Mouse (Mus musculus): ENCODE data around the gene Samd4.
"Not testable (repeated sequence)": the region's sequence is repeated elsewhere in the genome, so short reads cannot be mapped to it uniquely, and the experiment has no call there.

The Samd4 gene

DNA sequence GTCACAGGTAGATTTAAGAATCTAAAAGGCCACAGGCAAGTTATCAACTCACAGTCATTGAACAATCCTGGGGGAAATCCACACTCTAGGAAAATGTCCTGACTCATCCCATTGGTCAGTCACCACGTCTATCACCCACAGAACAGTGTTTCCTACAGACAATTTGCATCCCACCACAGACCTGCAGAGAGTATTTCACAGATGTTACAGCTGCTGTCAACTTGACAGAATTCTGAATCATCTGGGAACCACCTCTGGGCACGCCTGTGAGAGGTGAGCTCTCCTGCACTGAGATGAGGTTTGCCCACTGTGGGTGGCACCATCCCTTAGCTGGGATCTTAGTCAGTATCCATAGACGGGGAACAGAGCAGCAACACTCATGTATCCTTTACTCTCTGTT, 224.8 kb downstream of the Samd4 start:
- no peak for DNase-seq (ENCODE audit: extremely low spot score)

DNA sequence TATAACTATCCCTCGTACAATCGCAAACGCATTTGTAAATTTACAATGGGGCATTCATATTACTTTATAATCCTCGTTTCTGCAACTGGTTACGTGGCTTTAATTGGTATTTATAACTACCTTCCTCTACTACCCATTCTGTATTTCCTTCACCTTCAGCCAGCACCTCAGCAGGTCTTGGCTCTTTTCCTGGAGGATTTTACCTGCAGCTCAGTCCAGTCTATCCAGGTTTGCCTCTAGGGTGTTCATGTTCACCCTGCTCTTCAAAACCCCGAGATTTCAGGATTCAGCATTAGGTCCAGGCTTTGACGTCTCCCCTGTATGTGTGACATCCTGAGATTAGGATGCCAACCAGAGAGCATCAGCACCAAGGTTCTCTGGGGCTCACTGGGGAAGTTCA, 227.7 kb downstream of the Samd4 start:
- not testable (repeated sequence) for DNase-seq (ENCODE audit: extremely low spot score)

DNA sequence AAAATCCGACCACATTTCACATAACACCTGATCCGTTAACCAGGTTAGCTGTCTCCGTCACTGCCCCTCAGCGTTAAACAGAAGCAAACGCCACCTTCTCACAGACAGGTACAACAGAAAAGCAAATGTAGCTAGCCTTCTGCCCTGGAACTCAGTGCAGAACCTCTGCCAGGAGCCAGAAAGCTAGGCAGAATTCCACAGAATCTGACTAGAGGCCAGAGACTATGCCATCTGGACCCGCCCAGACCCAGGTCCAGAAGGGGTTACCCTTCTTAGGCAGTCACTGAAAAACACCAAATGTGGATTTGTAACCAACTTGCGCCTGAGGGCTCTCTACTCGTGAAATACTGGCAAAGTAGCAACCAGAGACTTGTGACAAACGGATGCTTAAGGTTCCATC, 228.7 kb downstream of the Samd4 start:
- DNase-seq (ENCODE audit: extremely low spot score): no peak

DNA sequence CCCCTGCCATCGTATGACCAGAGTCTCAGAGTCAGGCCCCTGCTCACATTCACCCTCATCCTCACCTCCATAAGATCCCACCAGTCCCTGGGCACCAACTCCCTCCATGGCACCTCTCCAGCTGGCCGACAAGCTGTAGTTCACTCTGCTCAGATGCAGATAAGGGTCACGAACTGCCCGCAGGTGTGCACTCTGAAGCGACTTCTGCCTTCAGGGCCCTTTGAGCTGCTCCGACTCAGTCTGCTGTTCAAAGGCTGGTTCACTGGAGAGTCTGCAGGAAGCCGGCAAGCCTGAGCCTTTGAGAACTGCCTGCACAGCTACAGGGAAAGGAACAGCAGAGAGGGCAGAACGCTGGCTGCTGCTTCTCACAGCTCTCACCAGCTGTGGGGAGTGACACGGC, 232.5 kb downstream of the Samd4 start:
- no peak for DNase-seq (ENCODE audit: extremely low spot score)

DNA sequence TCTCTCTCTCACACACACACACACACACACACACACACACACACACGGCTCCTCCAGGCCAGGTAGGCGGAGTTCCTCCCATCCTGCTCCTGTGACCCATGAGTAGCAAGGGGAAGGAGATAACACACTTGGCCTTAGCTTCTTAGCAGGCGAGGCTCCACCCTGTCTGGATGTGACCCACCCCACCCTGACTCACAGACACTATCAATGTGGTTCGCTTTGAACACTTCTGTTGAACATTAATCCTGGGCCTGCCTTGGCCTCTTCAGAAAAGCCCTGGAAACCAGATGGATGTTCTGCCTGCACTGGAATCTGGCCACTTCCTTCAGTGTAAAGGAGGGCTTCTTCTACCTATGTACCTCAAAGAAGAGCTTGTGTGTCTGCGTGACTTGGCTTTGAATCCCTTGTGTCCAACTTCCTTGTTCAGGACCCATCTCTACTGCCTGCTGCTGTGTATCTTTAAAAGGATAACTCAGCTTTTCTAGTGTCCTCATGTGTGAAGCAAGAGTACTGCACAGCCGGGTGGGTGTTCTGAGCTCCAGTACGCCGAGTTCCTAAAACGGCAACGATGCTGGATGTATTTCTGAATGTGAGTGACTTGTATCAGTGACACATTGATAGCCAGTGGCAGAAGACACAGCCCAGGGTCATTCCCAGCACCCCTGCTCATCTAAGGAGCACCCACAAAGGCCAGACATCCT, 233.6 kb downstream of the Samd4 start:
- no peak for DNase-seq (ENCODE audit: extremely low spot score)

DNA sequence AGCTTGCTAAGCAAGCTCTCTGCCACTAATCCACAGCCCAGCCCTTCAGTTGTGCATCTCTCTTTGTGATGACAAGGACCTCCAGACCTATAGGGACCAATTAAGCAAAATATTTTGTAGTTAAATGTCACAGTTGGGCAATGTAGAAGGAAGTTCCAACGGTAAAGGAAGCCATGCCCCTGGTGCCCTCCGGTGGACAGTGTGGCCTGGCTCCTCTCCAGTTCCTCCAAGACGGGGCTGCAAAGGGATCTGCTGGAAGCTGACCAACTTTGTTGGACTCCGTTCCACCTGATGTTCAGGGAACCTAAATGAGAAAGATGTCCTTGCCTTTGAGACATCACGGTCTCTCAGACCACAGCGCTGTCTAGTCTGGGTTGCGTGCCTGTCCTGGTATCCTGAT, 234.9 kb downstream of the Samd4 start:
- no peak for DNase-seq (ENCODE audit: extremely low spot score)

DNA sequence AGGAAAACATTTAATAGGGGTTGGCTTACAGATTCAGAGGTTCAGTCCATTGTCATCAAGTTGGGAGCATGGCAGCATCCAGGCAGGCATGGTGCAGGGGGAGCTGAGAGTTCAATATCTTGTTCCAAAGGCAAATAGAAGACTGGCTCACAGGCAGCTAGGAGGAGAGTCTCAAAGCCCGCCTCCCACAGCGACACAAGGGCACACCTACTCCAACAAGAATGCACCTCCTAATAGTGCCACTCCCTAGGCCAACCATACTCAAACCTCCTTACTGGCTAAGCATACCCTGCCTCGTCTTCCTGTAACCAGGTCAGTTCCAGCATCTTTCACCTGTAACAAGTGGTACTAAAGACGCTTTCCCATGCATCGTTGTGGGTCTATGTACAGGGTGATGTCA, 245.3 kb downstream of the Samd4 start:
- no peak for DNase-seq (ENCODE audit: extremely low spot score)

DNA sequence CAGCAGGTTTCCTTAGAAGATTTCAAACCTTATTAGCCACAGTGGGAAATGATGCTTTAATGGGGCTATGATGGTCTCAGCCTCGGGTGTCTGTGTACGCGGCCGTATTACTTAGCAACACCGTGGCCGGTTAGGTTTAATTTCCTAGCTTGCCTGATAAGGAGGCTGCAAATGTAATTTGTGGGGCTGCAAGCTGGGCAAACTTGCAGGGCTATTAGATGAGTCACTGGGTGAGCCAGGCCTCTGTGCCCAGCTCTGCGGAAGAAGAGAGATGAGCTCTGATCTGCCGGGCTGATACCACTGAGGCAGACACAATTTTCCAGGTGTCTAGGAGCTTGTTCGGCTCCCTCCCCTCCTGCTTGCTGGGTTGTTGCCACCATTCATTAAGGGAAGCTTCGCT, 251.3 kb downstream of the Samd4 start:
- DNase-seq (ENCODE audit: extremely low spot score): no peak

DNA sequence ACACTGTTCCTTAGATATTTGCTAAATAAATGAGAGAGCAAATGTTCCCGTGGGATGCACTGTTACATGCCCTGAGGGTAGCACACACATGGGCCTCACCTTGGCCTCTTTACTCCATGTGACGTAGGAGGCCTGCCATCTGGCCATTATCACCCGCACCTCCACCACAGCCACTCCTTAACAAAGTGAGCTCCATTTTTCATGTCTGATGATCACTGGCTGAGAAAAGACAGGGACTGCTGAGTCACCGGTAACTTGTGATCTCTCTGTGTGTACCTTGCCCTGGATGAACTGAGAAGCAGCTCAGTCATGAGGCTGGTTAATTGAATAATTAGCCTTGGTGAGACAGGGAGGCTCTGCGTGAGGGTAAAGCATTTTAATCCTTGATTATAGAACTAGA, 254.0 kb downstream of the Samd4 start:
- DNase-seq (ENCODE audit: extremely low spot score): no peak

DNA sequence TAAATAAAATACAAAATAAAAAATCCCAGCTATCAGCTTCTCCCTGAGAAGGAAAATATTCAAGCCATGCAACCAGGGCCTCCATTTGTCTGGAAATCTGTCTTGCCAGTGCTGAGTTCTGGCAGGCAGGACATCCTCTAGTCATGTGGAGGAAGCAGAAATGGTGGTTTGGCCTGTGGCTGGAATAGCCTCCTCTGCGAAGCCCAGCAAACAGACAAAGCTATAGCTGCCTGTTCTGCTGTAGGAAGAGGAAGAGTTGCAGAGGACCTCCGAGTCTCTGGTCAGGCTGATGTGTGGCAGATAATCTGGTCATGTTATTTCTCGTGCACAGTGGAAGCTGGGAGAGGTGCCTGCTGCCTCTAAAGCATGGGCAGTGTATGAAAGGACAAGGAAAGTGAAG, 256.2 kb downstream of the Samd4 start:
- DNase-seq (ENCODE audit: extremely low spot score): no peak

DNA sequence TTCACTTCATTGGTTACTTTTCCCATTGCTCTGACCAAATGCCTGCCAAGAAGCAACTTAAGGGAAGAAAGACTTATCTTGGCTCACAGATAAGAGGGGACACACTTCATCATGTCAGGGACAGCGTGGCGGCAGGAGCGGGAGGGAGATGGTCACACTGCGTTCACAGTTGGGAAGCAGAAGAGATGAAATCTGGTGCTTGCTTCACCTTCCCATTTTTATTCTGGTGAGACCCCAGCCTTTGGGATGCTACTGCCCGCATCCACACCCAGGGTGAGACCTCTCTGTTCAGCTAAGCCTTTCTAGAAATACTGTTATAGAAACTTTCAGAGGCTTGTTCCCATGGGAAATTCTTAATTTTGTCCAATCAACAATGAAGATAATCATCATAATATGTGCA, 261.7 kb downstream of the Samd4 start:
- DNase-seq (ENCODE audit: extremely low spot score): no peak

DNA sequence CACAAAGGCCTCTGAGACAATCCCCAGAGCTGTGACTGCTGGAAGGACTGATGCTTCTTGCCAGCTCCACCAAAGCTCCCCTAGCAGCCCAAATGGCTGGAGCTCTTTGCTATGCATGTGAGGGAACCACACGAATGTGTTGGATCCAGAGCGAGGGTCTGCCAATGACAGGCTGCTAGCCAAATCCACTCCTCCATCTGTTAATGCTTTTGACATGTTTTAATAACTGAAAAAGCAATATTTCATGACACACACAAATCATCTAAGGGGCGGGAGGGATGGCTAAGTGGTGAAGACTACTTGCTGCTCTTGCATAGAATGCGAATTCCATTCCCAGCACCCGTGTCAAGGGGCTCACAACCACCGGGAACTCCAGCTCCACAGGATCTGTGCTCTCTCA, 268.7 kb downstream of the Samd4 start:
- DNase-seq (ENCODE audit: extremely low spot score): no peak

DNA sequence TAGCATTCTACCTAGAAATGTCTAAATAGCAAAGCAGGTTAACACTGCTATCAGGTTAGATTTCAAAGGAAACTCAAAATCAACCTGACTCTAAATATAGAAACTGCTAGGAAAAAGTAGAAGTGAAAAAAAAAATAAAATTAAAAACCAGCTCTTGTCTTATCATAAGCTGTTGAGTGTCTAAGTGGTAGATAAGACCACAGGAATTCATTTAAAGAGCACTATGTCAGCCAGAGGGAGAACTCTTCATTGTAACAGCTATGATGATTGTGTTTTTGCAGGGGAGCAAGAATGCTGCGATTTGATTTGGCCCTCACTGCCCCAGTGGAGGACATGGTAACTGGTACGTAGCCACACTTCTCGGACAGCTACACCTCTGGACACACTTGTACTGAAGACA, 271.6 kb downstream of the Samd4 start:
- no peak for DNase-seq (ENCODE audit: extremely low spot score)

Measured in embryo, embryonic 9.5 days (tissue).